In genomic region chr19:5891521-5892258, GRCm38 (mm10) we compare ENCODE assay signal across 19 mouse cellular contexts. TPM values are rescaled to one million over a fixed set of nuclear protein-coding genes. Genes with fewer than 3 reads are reported as not detected.
DNase-seq lines count a peak whose midpoint lies in the region; ATAC-seq and TF ChIP-seq lines count a peak whose summit lies in the region.
"Had no signal": no experiment of that assay in that cellular context is flagged by ENCODE, and none has a peak within 500 bp of the region (broad histone marks: within the 10 kb centered on the region; RNA-seq: fewer than 3 reads in every experiment).

No protein-coding gene starts in this region.

- intact Hi-C loops in heart, postnatal 14 days (cut with DNase I), result no loop called here

- no peak for TF ChIP-seq CTCF in kidney, postnatal 0 days (IDR thresholded peaks at IDR 0.05; ENCODE audit: low read depth)

- 88% methylated on average over 12 of the region's 12 CpGs for WGBS in heart, embryonic 13.5 days
- WGBS in kidney, postnatal 0 days, result 90% methylated on average over 12 of the region's 12 CpGs
- WGBS in limb, embryonic 10.5 days, result 93% methylated on average over 12 of the region's 12 CpGs

- H3K27me3 ChIP-seq in heart, embryonic 13.5 days (replicated peaks), result no peaks in the 10 kb centered on the region
- H3K27me3 ChIP-seq in kidney, postnatal 0 days (ENCODE audit: insufficient read depth, low read length), result no peaks in the 10 kb centered on the region
- H3K27me3 ChIP-seq in limb, embryonic 10.5 days (ENCODE audit: low read depth, poor library complexity, severe bottlenecking), result no peaks in the 10 kb centered on the region
- H3K27me3 ChIP-seq: limb, embryonic 12.5 days; megakaryocyte, embryonic 14.5 days had no signal

- H3K4me2 ChIP-seq in heart, embryonic 13.5 days, result no peak overlapping the region
- H3K4me2 ChIP-seq in kidney, postnatal 0 days (ENCODE audit: low read length), result no peak overlapping the region

- H3K4me1 ChIP-seq in heart, embryonic 13.5 days, result peaks cover 16% of the 10 kb centered on the region
- 0 out of 2 replicates have a peak, but pooled peaks cover 6% of the 10 kb centered on the region for H3K4me1 ChIP-seq in kidney, postnatal 0 days (replicated peaks; ENCODE audit: insufficient read depth, low read length)
- peaks cover 29% of the 10 kb centered on the region for H3K4me1 ChIP-seq in limb, embryonic 10.5 days

- H3K9me3 ChIP-seq in heart, embryonic 13.5 days, result no peaks in the 10 kb centered on the region
- H3K9me3 ChIP-seq in kidney, postnatal 0 days (replicated peaks; ENCODE audit: low read length), result no peaks in the 10 kb centered on the region
- H3K9me3 ChIP-seq in limb, embryonic 10.5 days (replicated peaks), result no peaks in the 10 kb centered on the region
- H3K9me3 ChIP-seq: limb, embryonic 12.5 days; liver, embryonic 15.5 days; megakaryocyte, embryonic 14.5 days had no signal

- peak overlapping the region; percentile 2; the same call in 1 of the 2 replicates for H3K27ac ChIP-seq in heart, embryonic 13.5 days (replicated peaks)
- H3K27ac ChIP-seq in kidney, postnatal 0 days, result no peak overlapping the region
- no peak overlapping the region for H3K27ac ChIP-seq in limb, embryonic 10.5 days
- H3K27ac ChIP-seq: left cerebral cortex, adult 2 months; limb, embryonic 12.5 days; liver, embryonic 15.5 days had no signal

- no peak overlapping the region for H3K4me3 ChIP-seq in heart, embryonic 13.5 days
- H3K4me3 ChIP-seq in kidney, postnatal 0 days (replicated peaks; ENCODE audit: low read depth, low read length), result no peak overlapping the region
- H3K4me3 ChIP-seq in limb, embryonic 10.5 days, result peak overlapping the region; percentile 6; the same call in 1 of the 2 replicates
- H3K4me3 ChIP-seq: left cerebral cortex, adult 2 months; limb, embryonic 12.5 days; liver, embryonic 15.5 days; megakaryocyte, embryonic 14.5 days had no signal

- no peak overlapping the region for H3K9ac ChIP-seq in heart, embryonic 13.5 days
- 0 out of 2 replicates have a peak overlapping the region, but pooled peaks have one; percentile 5 for H3K9ac ChIP-seq in kidney, postnatal 0 days (ENCODE audit: low read depth, low read length)
- H3K9ac ChIP-seq: limb, embryonic 12.5 days; liver, embryonic 15.5 days had no signal

- ATAC-seq in heart, embryonic 13.5 days (ENCODE audit: extremely low read depth, insufficient number of reproducible peaks, low FRiP score, low TSS enrichment), result no peak
- no peak for ATAC-seq in kidney, postnatal 0 days (replicated peaks; ENCODE audit: low FRiP score, low read depth)
- ATAC-seq: forebrain, embryonic 16.5 days; intestine, postnatal 0 days had no signal

- H3K36me3 ChIP-seq in heart, embryonic 13.5 days, result peaks cover 27% of the 10 kb centered on the region
- H3K36me3 ChIP-seq in kidney, postnatal 0 days (ENCODE audit: insufficient read depth, low read length), result peaks cover 3% of the 10 kb centered on the region; the same call in 1 of the 2 replicates
- H3K36me3 ChIP-seq in limb, embryonic 10.5 days, result peaks cover 32% of the 10 kb centered on the region

- peak; percentile 41 to 57 for DNase-seq in cerebellum, postnatal 10 days
- no peak for DNase-seq in cerebellum, adult 11-12 months
- no peak for DNase-seq in heart, postnatal 14 days
- DNase-seq in kidney, postnatal 0 days (ENCODE audit: low spot score), result no peak
- no peak for DNase-seq in kidney, adult 9 months
- DNase-seq in limb, embryonic 10.5 days (ENCODE audit: low spot score), result no peak
- DNase-seq in natural killer cell, adult 2 months (ENCODE audit: low spot score in 2 of 2), result no peak
- DNase-seq: cerebellum, adult 11 months; cerebellum, postnatal 36 days; kidney, postnatal 25 days; lung, postnatal 14 days; thymus, postnatal 4 days had no signal

RNA-seq across cellular contexts. Expression of gene Tigd3, which starts 2.3 kb away (rescaled TPM):
- 1.9 and 2.0 TPM in 2 replicates for polyA plus RNA-seq in heart, embryonic 13.5 days (2015; fragmentation: Nextera tagmentation; extraction: Ambion mirVana)
- total RNA-seq in heart, postnatal 14 days (2021), result under 1 TPM; 0.79 to 0.93 TPM
- polyA plus RNA-seq in kidney, postnatal 0 days (2015; fragmentation: Nextera tagmentation; extraction: Ambion mirVana), result 2.9 and 3.6 TPM in 2 replicates
- 5.2 and 5.9 TPM in 2 replicates for polyA plus RNA-seq in limb, embryonic 10.5 days (2016; fragmentation: Nextera tagmentation; extraction: Ambion mirVana)

RNA-seq across cellular contexts. Expression of gene Slc25a45, which starts 14.1 kb away (rescaled TPM):
- polyA plus RNA-seq in heart, embryonic 13.5 days (2015; fragmentation: Nextera tagmentation; extraction: Ambion mirVana), result 3.7 and 4.2 TPM in 2 replicates
- total RNA-seq in heart, postnatal 14 days (2021), result 1 to 10 TPM; 3.3 to 4.5 TPM
- polyA plus RNA-seq in kidney, postnatal 0 days (2015; fragmentation: Nextera tagmentation; extraction: Ambion mirVana), result 19.9 and 24.5 TPM in 2 replicates
- 1.8 TPM in 2 replicates for polyA plus RNA-seq in limb, embryonic 10.5 days (2016; fragmentation: Nextera tagmentation; extraction: Ambion mirVana)

RNA-seq across cellular contexts. Expression of gene Frmd8, which starts 16.6 kb away (rescaled TPM):
- polyA plus RNA-seq in heart, embryonic 13.5 days (2015; fragmentation: Nextera tagmentation; extraction: Ambion mirVana), result 27.4 and 29.0 TPM in 2 replicates
- total RNA-seq in heart, postnatal 14 days (2021), result 10 to 100 TPM; 15.6 to 15.8 TPM
- 31.6 and 35.9 TPM in 2 replicates for polyA plus RNA-seq in kidney, postnatal 0 days (2015; fragmentation: Nextera tagmentation; extraction: Ambion mirVana)
- 43.5 and 48.7 TPM in 2 replicates for polyA plus RNA-seq in limb, embryonic 10.5 days (2016; fragmentation: Nextera tagmentation; extraction: Ambion mirVana)

RNA-seq across cellular contexts. Expression of gene Dpf2, which starts 21.1 kb away (rescaled TPM):
- 98.1 and 104 TPM in 2 replicates for polyA plus RNA-seq in heart, embryonic 13.5 days (2015; fragmentation: Nextera tagmentation; extraction: Ambion mirVana)
- total RNA-seq in heart, postnatal 14 days (2021), result 100 to 1,000 TPM; 101 TPM
- polyA plus RNA-seq in kidney, postnatal 0 days (2015; fragmentation: Nextera tagmentation; extraction: Ambion mirVana), result 108 and 109 TPM in 2 replicates
- polyA plus RNA-seq in limb, embryonic 10.5 days (2016; fragmentation: Nextera tagmentation; extraction: Ambion mirVana), result 223 and 240 TPM in 2 replicates

RNA-seq across cellular contexts. Expression of gene Cdc42ep2, which starts 32.9 kb away (rescaled TPM):
- 8.9 and 9.3 TPM in 2 replicates for polyA plus RNA-seq in heart, embryonic 13.5 days (2015; fragmentation: Nextera tagmentation; extraction: Ambion mirVana)
- total RNA-seq in heart, postnatal 14 days (2021), result 10 to 100 TPM in 1 of 2 experiments, 1 to 10 TPM in 1; 9.9 to 12.0 TPM
- polyA plus RNA-seq in kidney, postnatal 0 days (2015; fragmentation: Nextera tagmentation; extraction: Ambion mirVana), result 13.2 and 14.2 TPM in 2 replicates
- 1.3 and 1.7 TPM in 2 replicates for polyA plus RNA-seq in limb, embryonic 10.5 days (2016; fragmentation: Nextera tagmentation; extraction: Ambion mirVana)

Comparison
In these comparisons a context has a peak if more than half of its experiments do, and no peak if none do; other contexts are left out.
1. DNase-seq: peak in cerebellum, postnatal 10 days (2 of 2); none in cerebellum, adult 11-12 months (single experiment), heart, postnatal 14 days (0 of 2), kidney, postnatal 0 days (single experiment), kidney, adult 9 months (single experiment), limb, embryonic 10.5 days (single experiment) and natural killer cell, adult 2 months (0 of 2).